Mouse (Mus musculus) forebrain, embryonic 16.5 days (tissue): ENCODE data around the gene 1700024G13Rik. TPM values are rescaled to one million over a fixed set of nuclear protein-coding genes. Genes with fewer than 3 reads are reported as not detected.

Source experiments
- ATAC-seq: fragments of 200-750 bp; cut with Nextera tagmentation; 2 replicates; pipeline ENCODE4 v1.8.0; 2017; ENCODE audit warnings: mild to moderate bottlenecking, moderate library complexity
- H3K27ac ChIP-seq: fragments of 300-500 bp; sonication (generic); 2 replicates; pipeline ENCODE4 v1.5.1; 2014; ENCODE audit warnings: low read length, control low read depth
- H3K27me3 ChIP-seq: fragments of 300-500 bp; sonication (generic); replicated peaks from 2 replicates; pipeline ENCODE4 v1.6.1; 2014; ENCODE audit warnings: low read length; ENCODE audit not compliant: control insufficient read depth, insufficient read depth
- H3K36me3 ChIP-seq: fragments of 300-500 bp; sonication (generic); 2 replicates; pipeline ENCODE4 v1.6.1; 2014; ENCODE audit not compliant: control insufficient read depth, insufficient read depth
- H3K4me1 ChIP-seq: fragments of 300-500 bp; sonication (generic); replicated peaks from 2 replicates; pipeline ENCODE4 v1.6.1; 2014; ENCODE audit warnings: low read length; ENCODE audit not compliant: control insufficient read depth, insufficient read depth
- H3K4me2 ChIP-seq: fragments of 300-500 bp; sonication (generic); 2 replicates; pipeline ENCODE4 v1.6.1; 2014; ENCODE audit warnings: mild to moderate bottlenecking, low read length, control low read depth
- H3K4me3 ChIP-seq: fragments of 300-500 bp; sonication (generic); replicated peaks from 2 replicates; pipeline ENCODE4 v1.5.1; 2014; ENCODE audit warnings: mild to moderate bottlenecking, low read length, control low read depth
- H3K9ac ChIP-seq: fragments of 300-500 bp; sonication (generic); replicated peaks from 2 replicates; pipeline ENCODE4 v1.6.1; 2014; ENCODE audit warnings: low read depth, low read length, control low read depth
- H3K9me3 ChIP-seq: fragments of 300-500 bp; sonication (generic); 2 replicates; pipeline ENCODE4 v1.6.1; 2016; ENCODE audit warnings: low read length; ENCODE audit not compliant: control insufficient read depth
- WGBS: fragments of 180-500 bp; shearing (Covaris S2); extraction: QIAGEN DNeasy Blood & Tissue Kit; methylation state at CpG from one replicate; pipeline ENCODE4 v1.1.7; 2014; 5-methylcytosine and 5-hydroxymethylcytosine counted together
- polyA plus RNA-seq: library from polyadenylated mRNA; unstranded; fragments of >200 nt; fragmentation: Nextera tagmentation; extraction: Ambion mirVana; gene quantifications from 2 replicates; pipeline ENCODE4 v1.2.1, GENCODE M21; 2015

Gene 1700024G13Rik
- polyA plus RNA-seq, 1 experiment from 2014 or later: 0.68 TPM

DNA sequence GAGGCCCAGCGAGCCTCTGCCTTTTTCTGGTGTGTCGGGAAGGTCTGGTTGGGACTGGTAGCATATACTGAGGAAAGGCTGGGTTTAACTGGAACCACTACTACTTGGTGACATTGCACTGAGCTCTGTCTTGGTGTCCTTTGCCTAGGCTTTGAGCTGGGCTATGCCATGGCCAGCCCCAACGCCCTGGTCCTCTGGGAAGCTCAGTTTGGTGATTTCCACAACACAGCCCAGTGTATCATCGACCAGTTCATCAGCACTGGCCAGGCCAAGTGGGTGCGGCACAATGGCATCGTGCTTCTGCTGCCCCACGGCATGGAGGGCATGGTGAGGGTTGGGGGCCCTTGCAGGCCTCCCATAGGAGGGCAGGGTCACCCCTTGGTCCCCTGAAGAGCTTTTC lies 44.0 kb downstream of the 1700024G13Rik start:
- H3K9ac ChIP-seq: no peak overlapping the region
- ATAC-seq: no peak
- no peak overlapping the region for H3K27ac ChIP-seq
- no peaks in the 10 kb centered on the region for H3K4me1 ChIP-seq
- H3K9me3 ChIP-seq: no peaks in the 10 kb centered on the region
- WGBS: 92% methylated on average over 7 of the region's 7 CpGs
- H3K36me3 ChIP-seq: peaks cover 15% of the 10 kb centered on the region
- H3K4me2 ChIP-seq: no peak overlapping the region
- H3K27me3 ChIP-seq: no peaks in the 10 kb centered on the region
- no peak overlapping the region for H3K4me3 ChIP-seq

DNA sequence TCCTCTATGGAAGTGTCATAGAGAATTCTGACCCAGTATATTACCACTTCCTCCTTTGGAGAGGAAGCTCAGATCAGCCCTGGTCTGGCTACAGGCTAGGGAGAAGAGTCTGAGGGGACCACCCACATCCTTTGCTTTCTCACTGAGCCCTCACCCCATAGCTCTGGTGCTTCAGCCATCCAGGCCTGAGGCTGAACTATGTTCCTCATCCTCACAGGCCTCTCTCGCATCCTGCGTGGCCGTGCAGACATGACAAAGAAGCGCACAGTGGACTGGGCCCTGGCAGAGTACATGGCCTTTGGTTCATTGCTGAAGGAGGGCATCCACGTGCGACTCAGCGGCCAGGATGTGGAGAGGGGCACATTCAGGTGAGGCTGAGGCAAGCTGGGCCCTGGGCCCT lies 46.4 kb downstream of the 1700024G13Rik start:
- Histone ChIP-seq H3K9ac (no peak overlapping the region), H3K36me3 (peaks cover 18% of the 10 kb centered on the region), H3K9me3 (no peaks in the 10 kb centered on the region), H3K27me3 (no peaks in the 10 kb centered on the region), H3K27ac (no peak overlapping the region), H3K4me1 (no peaks in the 10 kb centered on the region), H3K4me3 (no peak overlapping the region), H3K4me2 (no peak overlapping the region)
- no peak for ATAC-seq
- 94% methylated on average over 7 of the region's 7 CpGs for WGBS

DNA sequence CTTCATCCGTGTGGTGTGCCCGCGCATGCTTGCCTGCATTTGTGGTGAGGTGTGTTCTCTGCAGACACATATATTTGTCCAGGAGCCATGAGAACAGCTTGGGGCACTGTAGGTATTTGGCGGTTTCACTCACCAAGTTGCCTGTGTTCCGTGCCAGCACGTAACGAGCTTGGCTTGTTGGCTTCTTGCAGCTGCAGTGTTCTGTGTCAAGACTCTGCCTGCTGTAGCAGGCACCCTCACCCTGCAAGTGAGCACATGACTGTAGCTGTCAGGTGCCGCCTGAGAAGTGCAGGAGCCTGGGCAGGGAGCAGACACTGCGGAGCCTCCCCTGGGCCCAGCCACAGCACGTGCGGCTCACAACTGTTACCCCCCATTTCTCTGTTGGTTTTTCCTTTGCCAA lies 51.6 kb downstream of the 1700024G13Rik start:
- peak; percentile 73 for ATAC-seq
- Histone ChIP-seq H3K9me3 (no peaks in the 10 kb centered on the region), H3K4me2 (no peak overlapping the region), H3K27me3 (no peaks in the 10 kb centered on the region), H3K4me1 (peaks cover 10% of the 10 kb centered on the region), H3K36me3 (peaks cover 9% of the 10 kb centered on the region), H3K4me3 (no peak overlapping the region), H3K27ac (no peak overlapping the region), H3K9ac (no peak overlapping the region)
- WGBS: 63% methylated on average over 11 of the region's 11 CpGs

DNA sequence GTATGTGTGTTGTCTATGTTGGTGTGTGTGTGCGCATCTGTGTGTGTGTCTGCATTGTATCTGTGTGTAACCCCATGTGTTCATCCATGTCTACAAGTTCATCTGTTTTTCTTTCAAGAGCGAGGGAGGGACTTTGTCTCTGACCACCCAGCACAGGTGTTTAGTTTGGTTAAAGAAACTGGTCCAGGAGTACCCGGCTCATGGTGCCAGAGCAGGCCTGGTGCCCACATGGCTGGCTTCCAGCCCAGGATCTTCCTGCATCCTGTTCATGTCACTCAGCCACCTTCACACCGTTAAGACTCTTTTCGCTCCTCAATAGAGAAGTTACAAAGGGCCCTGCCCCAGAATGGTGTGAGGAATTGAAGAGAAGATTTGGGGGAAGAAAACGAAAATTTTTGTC lies 52.2 kb downstream of the 1700024G13Rik start:
- no peak for ATAC-seq
- no peak overlapping the region for H3K27ac ChIP-seq
- no peak overlapping the region for H3K4me2 ChIP-seq
- H3K9ac ChIP-seq: no peak overlapping the region
- WGBS: 61% methylated on average over 6 of the region's 6 CpGs
- H3K4me3 ChIP-seq: no peak overlapping the region
- no peaks in the 10 kb centered on the region for H3K9me3 ChIP-seq
- peaks cover 10% of the 10 kb centered on the region for H3K4me1 ChIP-seq
- no peaks in the 10 kb centered on the region for H3K27me3 ChIP-seq
- peaks cover 9% of the 10 kb centered on the region for H3K36me3 ChIP-seq

DNA sequence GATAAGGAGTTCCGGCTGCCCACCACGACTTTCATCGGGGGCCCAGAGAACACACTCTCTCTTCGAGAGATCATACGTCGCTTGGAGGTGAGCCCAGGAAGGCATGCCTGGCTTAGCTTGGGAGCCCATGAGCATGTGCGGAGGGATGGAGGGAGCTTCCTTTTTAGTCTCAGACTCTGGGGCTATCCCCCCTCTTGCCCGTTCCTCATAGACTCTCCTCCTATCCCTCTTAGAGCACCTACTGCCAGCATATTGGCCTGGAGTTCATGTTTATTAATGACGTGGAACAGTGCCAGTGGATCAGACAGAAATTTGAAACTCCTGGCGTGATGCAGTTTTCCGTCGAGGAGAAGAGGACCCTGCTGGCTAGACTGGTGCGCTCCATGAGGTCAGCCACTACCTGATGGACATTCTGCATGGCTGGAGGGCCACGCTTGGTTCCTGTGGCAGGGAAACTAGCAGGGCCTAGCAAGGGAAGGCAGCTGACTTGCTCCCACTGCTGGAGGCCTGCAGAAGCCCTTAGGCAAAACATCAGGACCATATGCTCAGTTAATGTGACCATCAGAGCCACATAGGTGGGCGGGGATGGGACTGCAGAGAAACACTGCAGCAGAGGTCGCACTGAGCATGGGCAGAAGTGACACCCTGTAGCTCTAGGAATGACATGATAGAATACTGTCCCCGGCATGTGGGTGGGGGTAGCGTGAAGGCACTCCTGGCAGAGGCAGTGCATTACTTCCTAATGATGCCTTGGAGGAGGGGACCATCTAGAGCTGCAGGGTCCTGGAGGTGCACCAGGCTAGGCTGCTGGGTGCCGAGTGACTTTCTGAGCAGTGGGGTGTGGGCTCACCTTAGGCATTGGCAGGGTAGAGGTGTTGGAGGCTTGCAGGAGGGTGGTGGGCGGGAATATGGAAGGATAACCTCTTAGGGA lies 55.4 kb downstream of the 1700024G13Rik start:
- ATAC-seq: 0 out of 2 replicates have a peak, but pooled peaks have one; percentile 18
- WGBS: 66% methylated on average over 20 of the region's 20 CpGs

DNA sequence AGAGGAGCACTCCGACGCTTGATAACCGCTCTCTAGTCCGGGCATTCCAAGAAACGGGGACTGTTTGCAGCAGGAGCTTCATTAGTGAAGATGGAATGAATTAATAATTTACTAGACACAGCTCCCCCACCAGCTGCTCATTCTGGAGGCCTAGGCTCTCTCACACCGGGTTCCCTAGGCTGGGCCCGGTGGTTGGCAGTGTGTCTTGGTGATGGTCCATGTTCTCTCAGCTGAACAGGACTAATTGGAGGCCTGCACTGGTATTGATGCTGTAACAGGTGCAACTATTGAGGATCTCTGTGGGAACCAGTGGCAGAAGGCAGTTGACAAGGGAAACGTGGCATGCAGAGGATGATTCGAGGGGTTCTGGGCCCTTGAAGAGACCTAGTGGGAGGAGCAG lies 60.8 kb downstream of the 1700024G13Rik start:
- no peak overlapping the region for H3K4me2 ChIP-seq
- no peaks in the 10 kb centered on the region for H3K9me3 ChIP-seq
- H3K36me3 ChIP-seq: peaks cover 2% of the 10 kb centered on the region; the same call in 1 of the 2 replicates
- H3K9ac ChIP-seq: no peak overlapping the region
- H3K4me3 ChIP-seq: no peak overlapping the region
- peaks cover 10% of the 10 kb centered on the region for H3K4me1 ChIP-seq
- 78% methylated on average over 9 of the region's 9 CpGs for WGBS
- no peaks in the 10 kb centered on the region for H3K27me3 ChIP-seq
- H3K27ac ChIP-seq: no peak overlapping the region
- ATAC-seq: no peak

More for the DNA sequence above, 55.4 kb downstream of the 1700024G13Rik start:
- no peak overlapping the region for H3K27ac ChIP-seq
- no peaks in the 10 kb centered on the region for H3K9me3 ChIP-seq
- no peak overlapping the region for H3K4me2 ChIP-seq
- no peak overlapping the region for H3K4me3 ChIP-seq
- peaks cover 9% of the 10 kb centered on the region for H3K36me3 ChIP-seq
- H3K4me1 ChIP-seq: peaks cover 10% of the 10 kb centered on the region
- no peaks in the 10 kb centered on the region for H3K27me3 ChIP-seq
- no peak overlapping the region for H3K9ac ChIP-seq

Other genes starting within 250 kb of the 1700024G13Rik start
- not detected in 2 replicates for gene Msmb, start 246.4 kb downstream of the 1700024G13Rik start, polyA plus RNA-seq
- gene Ncoa4, start 228.5 kb downstream of the 1700024G13Rik start, polyA plus RNA-seq: 115 and 132 TPM in 2 replicates
- gene Timm23, start 186.5 kb downstream of the 1700024G13Rik start, polyA plus RNA-seq: 221 and 229 TPM in 2 replicates
- 40.7 and 44.2 TPM in 2 replicates for gene Parg, start 186.4 kb downstream of the 1700024G13Rik start, polyA plus RNA-seq
- gene Ogdhl, start 66.4 kb downstream of the 1700024G13Rik start, polyA plus RNA-seq: 25.2 and 29.6 TPM in 2 replicates
- gene Slc18a3, start 76.5 kb upstream of the 1700024G13Rik start, polyA plus RNA-seq: 1.6 and 2.6 TPM in 2 replicates
- 0.09 and 0.77 TPM in 2 replicates for gene Chat, start 77.6 kb upstream of the 1700024G13Rik start, polyA plus RNA-seq
- 31.8 and 36.9 TPM in 2 replicates for gene Ercc6, start 125.1 kb upstream of the 1700024G13Rik start, polyA plus RNA-seq
- not detected in 2 replicates for gene Prrxl1, start 211.0 kb upstream of the 1700024G13Rik start, polyA plus RNA-seq